Mouse (Mus musculus) skeletal muscle tissue, adult 2 months (tissue): ENCODE results near the gene Chst15.

Experiments used
- DNase-seq: peaks from one replicate; pipeline ENCODE4 v3.0.0-alpha.2; 2012; ENCODE audit warnings: low read depth, low spot score

Chst15 gene

DNA sequence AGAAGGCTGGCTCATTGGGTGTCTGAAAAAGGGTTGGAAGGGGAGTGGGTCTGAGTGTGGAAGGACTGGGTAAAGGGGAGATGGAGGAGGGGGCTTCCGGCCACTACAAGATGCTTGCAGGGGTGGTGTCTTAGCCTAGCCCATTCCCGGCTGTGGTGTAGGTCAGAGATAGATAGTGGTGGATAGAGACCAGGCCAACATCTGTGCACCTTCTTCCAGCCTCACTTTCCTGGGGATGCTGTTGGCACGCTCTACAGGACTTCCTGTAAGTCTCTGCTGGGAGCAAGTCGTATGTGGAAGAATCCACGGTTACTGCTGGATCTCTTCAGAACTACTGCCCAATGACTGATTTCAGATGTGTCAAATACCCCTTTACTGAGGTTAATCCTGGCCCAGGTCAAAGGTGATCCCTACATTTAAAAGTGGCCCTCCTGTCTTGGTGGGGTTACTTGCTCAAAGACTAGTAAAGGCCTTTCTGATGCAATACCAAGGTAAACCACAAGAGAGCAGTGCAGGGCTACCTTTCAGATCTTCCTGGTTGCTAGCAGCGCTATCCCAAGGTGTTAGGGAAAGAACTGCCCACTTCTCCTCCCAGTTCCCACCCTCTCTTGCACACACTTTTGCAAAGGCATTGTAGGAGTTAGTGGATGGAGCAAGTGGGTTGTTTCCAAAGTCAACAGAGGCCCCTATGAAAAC lies 90.5 kb downstream of the Chst15 start:
- DNase-seq: peak; percentile 77

GRCm38 (mm10) chr7:132223452-132224141 lies 93.4 kb downstream of the Chst15 start:
- no peak for DNase-seq

DNA sequence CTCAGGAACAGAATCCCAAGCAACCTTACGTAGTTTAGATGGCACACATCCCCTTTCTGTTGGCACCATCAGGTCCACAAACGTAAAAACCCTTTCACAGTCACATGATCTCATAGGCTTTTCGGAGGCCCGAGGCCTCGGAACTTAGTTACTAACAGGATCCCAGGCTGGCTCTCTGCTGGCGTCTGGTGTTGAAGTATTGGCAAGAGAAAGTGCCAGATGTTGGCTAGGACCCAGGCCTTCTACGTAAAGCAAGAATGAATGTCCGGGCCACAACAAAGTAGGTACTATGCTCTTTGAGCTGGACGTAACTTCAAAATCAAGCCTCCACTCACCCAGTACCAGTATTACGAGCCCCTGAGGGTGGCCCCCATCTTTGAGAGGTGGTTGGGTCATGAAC lies 103.0 kb downstream of the Chst15 start:
- DNase-seq: no peak

GRCm38 (mm10) chr7:132213460-132213859 lies 103.6 kb downstream of the Chst15 start:
- peak; percentile 61 for DNase-seq

- DNase-seq: no peak
Observed at GRCm38 (mm10) chr7:132211920-132212701, 104.9 kb downstream of the Chst15 start.

DNA sequence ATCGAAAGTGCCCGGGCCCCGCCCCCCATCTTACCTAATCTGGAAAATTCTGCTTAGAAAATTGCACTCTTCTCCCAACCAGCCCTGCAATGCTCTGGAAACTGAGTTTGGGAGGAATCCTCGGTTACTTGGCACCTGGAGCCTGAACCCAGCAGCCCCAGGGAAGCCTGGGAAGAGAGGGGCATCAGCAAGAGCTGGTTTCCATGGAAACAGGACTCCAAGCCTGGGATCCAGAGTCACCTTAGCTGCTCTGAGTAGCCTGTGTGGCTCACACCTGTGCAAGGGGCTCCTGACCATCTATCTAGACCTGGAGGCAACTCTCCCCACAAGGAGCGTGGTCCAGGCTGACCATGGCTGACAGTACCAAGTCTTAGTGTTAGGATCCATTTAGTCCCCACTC lies 106.4 kb downstream of the Chst15 start:
- no peak for DNase-seq

GRCm38 (mm10) chr7:132208946-132209651 lies 107.9 kb downstream of the Chst15 start:
- DNase-seq: no peak

GRCm38 (mm10) chr7:132204073-132204612 lies 112.9 kb downstream of the Chst15 start:
- DNase-seq: no peak

- DNase-seq: no peak
Observed at GRCm38 (mm10) chr7:132199686-132200085, 117.3 kb downstream of the Chst15 start.

DNA sequence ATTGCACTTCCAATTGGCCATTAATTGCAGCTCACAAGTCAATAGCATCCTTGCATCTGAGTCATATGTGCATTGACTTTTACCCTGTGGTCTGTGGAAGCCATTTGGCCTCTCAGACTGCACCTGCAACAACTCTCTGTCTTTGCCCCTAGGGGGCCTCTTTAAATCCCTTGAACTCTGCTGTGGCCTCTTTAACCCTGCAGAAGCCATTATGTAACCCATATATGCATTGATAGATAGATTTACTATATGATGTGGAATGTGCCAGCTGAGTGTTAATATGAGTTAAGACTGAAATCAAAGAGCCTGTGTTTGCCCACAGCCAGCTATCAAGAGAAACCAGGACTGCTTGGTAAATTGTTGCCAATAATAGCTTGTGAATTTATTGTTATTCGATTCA lies 118.2 kb downstream of the Chst15 start:
- DNase-seq: no peak

DNA sequence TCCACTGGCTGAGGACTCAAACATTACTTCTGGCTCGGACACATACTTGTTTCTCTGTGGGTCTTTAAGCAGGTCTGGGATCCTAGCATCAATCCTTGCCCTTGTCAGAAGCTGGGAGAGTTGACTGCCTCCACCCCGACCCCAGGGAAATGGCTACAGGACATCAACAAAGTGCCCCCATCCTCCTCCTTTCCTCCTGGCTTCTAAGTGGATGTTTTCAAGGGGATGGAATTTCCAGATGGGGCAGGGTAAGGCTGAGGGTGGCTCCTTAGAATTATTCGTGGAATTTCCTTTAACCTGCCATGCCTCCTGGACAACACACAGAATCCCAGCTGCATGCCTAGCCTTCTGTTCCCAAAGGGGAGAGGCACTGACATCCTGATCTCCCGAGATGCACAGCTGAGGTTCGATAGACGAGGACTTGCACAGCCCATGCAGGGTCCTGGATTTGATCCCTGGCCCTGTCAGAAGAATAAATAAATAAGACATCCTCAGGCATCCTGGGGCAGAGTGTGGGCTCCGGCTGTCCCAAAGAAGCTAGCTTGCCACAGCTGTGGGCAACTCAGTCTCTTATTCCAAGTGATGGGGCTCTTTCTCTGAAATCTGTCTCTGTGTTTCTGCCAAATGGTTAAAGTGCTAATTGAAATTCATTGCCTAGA lies 119.1 kb downstream of the Chst15 start:
- no peak for DNase-seq

DNA sequence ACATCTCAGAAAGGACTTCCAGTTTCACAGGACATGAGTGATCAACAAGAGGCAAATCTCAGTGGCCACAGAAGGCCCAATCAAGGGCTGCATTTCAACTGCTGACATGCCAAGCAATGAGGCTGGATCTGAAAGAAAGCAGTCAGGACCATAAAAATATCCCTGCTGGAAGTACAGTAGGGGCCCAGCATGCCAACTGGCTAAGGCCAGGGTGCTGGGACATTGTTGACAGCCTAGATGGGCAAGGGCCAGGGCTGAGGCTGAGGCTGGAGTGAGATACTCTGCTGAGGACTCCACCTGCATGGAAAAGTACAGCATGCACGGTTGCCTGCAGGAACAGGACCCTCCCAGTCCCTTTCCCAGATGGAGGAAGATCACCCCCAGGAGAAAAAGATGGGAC lies 120.4 kb downstream of the Chst15 start:
- no peak for DNase-seq

DNA sequence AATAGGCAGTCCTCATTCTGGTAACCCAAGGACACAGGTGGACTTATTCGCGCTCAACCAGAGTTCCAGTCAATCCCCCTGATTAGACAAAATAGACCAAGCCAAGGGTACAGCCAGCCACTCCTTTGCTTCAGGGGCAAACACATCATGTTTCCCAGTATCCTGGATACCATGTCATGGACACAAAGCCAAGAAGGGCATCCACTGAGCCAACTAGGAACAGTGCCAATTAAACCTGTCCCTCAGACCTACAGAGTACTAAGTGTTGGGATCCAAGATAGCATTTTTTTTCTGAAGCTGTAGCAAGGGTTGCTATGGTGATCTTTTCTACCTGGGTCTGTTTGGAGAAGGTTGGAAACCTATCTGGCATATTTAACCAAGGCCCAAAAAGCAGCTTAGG lies 123.4 kb downstream of the Chst15 start:
- no peak for DNase-seq

DNA sequence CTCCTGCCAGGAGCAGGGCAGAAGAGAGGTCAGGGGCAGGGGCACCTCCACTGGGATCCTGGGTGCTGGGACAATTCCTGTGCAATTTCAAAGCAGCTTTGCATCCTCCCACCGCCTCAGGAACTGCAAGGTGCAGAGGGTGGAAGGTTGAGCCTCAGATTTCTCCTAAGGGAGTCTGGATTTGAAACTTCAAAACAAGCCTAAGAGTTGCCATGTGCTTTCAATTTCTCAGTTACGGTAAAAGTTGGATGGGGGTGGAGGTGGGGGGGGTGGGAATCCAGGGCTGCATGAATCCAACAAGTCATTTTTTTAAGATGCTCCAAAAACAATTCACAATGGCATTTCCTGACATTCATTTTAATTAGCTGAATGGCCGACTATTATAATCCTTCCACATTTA lies 129.6 kb downstream of the Chst15 start:
- DNase-seq: no peak
